Mouse (Mus musculus) cerebellum, adult 9-10 months (tissue): ENCODE measurements at regions not wholly inside any gene's neighbourhood (a gene's known extent, or its start where the extent isn't known, plus 50 kb on each side); places are given as distances from the start of the nearest gene placed in this dataset.

Source experiments
- DNase-seq: peaks from one replicate; pipeline ENCODE4 v3.0.0; 2022

GRCm38 (mm10) chr9:73331066-73331465 lies 217.8 kb downstream of the Rsl24d1 start:
- no peak for DNase-seq

GRCm38 (mm10) chr9:73336039-73336438 lies 222.8 kb downstream of the Rsl24d1 start:
- DNase-seq = no peak

- DNase-seq = no peak
Measured at GRCm38 (mm10) chr9:73337045-73337740, 224.0 kb downstream of the Rsl24d1 start.

GRCm38 (mm10) chr9:73355876-73356275 lies 242.7 kb downstream of the Rsl24d1 start:
- DNase-seq = no peak

- DNase-seq = no peak
Measured at GRCm38 (mm10) chr9:73358968-73359367, 245.7 kb downstream of the Rsl24d1 start.

GRCm38 (mm10) chr9:73380768-73381167 lies 267.5 kb downstream of the Rsl24d1 start:
- DNase-seq = no peak

DNA sequence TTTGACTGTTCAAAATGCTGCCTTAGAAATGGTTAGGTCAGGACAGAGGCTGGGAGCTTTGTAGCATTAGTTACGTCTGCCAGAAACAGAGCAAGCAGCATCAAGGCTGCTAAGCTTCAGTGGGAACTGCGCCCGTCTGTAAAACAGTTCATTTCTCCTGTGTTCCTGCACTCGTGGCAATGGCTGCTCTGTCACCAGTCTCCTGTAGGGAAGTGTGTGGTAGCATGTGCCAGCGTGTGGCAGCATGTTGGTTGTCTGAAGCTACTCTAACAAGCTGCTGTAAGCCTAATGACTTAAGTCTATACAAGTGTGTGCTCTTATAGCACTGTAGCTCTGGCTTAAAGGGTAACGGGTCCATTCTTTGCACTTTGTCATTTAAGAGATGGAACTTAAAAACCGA lies 278.8 kb downstream of the Rsl24d1 start:
- DNase-seq = no peak

DNA sequence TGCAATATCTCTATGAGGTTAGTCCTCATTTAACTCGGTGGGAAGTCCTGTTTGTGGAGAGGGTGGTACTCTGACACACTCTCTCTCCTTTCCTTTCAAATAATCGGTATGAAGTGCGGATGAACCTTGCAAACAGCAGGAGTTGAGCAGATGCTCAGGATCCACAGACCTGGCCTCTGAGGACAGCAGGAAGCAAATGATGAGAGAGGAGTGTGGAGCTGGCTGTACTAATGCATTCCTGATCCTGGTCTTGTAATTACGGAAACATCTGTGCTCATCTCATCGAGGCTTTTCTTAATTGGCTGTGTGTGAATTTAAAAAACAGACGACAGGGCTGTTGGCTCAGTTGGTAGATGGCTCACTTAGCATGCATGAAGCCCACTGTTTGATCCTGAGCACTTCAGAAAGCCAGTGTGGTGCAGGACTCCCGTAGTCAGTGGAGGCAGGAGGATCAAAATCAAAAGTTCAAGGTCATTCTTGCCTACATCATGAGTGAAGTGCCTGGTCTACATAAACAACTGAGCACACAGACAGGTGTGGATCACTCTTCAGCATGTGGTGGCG lies 300.2 kb downstream of the Rsl24d1 start:
- DNase-seq = no peak

GRCm38 (mm10) chr9:73416084-73416777 lies 303.0 kb downstream of the Rsl24d1 start:
- no peak for DNase-seq
